Mouse (Mus musculus): Measurements from ENCODE around the gene Taf8.

DNA sequence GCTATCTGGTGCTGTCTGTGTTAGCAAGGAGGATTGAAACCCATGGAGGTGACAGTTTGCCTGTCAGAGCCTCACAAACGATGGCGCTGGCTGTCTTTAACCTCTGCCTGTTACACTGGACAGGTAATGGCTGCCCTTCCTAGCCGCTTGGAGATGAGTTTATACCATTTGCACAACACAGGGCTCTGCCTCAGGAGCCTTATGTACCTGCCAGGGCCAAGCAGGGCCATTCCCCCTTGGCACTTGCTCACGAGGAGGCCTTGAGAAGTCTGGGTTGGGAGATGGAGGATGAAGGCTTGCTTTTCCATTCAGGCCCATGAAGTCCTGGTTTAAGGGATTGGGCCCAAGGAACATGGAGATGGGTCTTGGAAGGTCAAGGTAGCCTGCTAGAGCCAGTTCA lies 32.5 kb downstream of the Taf8 start:
- no peak for TF ChIP-seq HCFC1 (IDR thresholded peaks at IDR 0.05; ENCODE audit: borderline replicate concordance, insufficient read depth, low read length)
- TF ChIP-seq CHD2 (IDR thresholded peaks at IDR 0.05; ENCODE audit: low read depth, low read length) = no peak
- no peak for TF ChIP-seq ZNF384 (IDR thresholded peaks at IDR 0.05; ENCODE audit: low read depth, low read length)

Measured in ES-E14 (cell line).